8 mouse cellular contexts compared by ENCODE assay signal in the genomic region with DNA sequence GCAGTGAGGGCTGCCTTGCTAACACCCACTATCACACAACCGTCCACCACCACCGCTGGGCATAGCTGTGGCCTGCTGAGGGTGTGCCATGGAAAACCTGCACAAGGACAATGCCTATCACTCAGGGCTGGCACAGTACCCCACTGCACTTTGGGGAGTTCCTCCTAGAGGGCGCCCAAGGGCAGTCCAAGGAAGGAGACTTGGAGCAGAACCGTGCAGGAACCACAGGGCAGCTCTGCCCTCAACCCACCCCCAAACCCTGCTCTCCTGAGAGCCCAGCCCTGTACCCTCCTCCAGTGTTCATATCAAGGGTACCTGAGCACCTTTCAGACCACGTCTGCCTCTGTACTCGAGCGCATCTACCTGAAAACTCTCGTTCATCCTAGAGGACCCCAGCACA. TPM values are rescaled to one million over a fixed set of nuclear protein-coding genes. Genes with fewer than 3 reads are reported as not detected.
DNase-seq lines count a peak whose midpoint lies in the region; ATAC-seq and TF ChIP-seq lines count a peak whose summit lies in the region.

No protein-coding gene starts in this region.

- H3K4me1 ChIP-seq in forebrain, postnatal 0 days (ENCODE audit: insufficient read depth), result no peaks in the 10 kb centered on the region
- H3K4me1 ChIP-seq in intestine, postnatal 0 days (replicated peaks; ENCODE audit: control insufficient read depth, insufficient read depth, low read length), result no peaks in the 10 kb centered on the region
- peaks cover 7% of the 10 kb centered on the region; the same call in 1 of the 2 replicates for H3K4me1 ChIP-seq in neural tube, embryonic 13.5 days (replicated peaks)

- H3K9ac ChIP-seq in forebrain, postnatal 0 days, result no peak overlapping the region
- H3K9ac ChIP-seq in intestine, postnatal 0 days (ENCODE audit: low read depth, low read length), result no peak overlapping the region
- H3K9ac ChIP-seq in neural tube, embryonic 13.5 days, result no peak overlapping the region

- no peaks in the 10 kb centered on the region for H3K27me3 ChIP-seq in forebrain, postnatal 0 days (ENCODE audit: insufficient read depth, low read length)
- no peaks in the 10 kb centered on the region for H3K27me3 ChIP-seq in intestine, postnatal 0 days (replicated peaks; ENCODE audit: control insufficient read depth, insufficient read depth, low read length)
- no peaks in the 10 kb centered on the region for H3K27me3 ChIP-seq in neural tube, embryonic 13.5 days

- peak; percentile 58 for TF ChIP-seq CTCF in forebrain, postnatal 0 days (IDR thresholded peaks at IDR 0.05; ENCODE audit: low read depth)
- peak; percentile 80 for TF ChIP-seq CTCF in intestine, postnatal 0 days (IDR thresholded peaks at IDR 0.05; ENCODE audit: low read depth)

- H3K9me3 ChIP-seq in forebrain, postnatal 0 days (ENCODE audit: low read length), result no peaks in the 10 kb centered on the region
- no peaks in the 10 kb centered on the region for H3K9me3 ChIP-seq in intestine, postnatal 0 days (ENCODE audit: control insufficient read depth)
- no peaks in the 10 kb centered on the region for H3K9me3 ChIP-seq in neural tube, embryonic 13.5 days

- DNase-seq in urinary bladder, postnatal 14 days (ENCODE audit: low spot score), result peak; percentile 37
- no peak for DNase-seq in urinary bladder, postnatal 10 days (ENCODE audit: low spot score)
- peak; percentile 22 for DNase-seq in c-Kit-positive CD71-negative TER-119-negative erythroid progenitor cells, embryonic 14.5 days (ENCODE audit: low read depth)
- peak; percentile 39 for DNase-seq in forebrain, postnatal 0 days
- DNase-seq in left cerebral cortex, postnatal 10 days (ENCODE audit: extremely low spot score in 1 of 2, low spot score in 2 of 2), result peak; percentile 55 to 61

- WGBS in forebrain, postnatal 0 days, result 39% methylated on average over 8 of the region's 8 CpGs
- WGBS in intestine, postnatal 0 days, result 43% methylated on average over 8 of the region's 8 CpGs
- WGBS in neural tube, embryonic 13.5 days, result 44% methylated on average over 8 of the region's 8 CpGs

- no peak overlapping the region for H3K4me3 ChIP-seq in forebrain, postnatal 0 days (ENCODE audit: low read depth, low read length)
- H3K4me3 ChIP-seq in intestine, postnatal 0 days (ENCODE audit: low read depth, low read length), result no peak overlapping the region
- H3K4me3 ChIP-seq in neural tube, embryonic 13.5 days, result no peak overlapping the region

- no peaks in the 10 kb centered on the region for H3K36me3 ChIP-seq in forebrain, postnatal 0 days (ENCODE audit: insufficient read depth)
- no peaks in the 10 kb centered on the region for H3K36me3 ChIP-seq in intestine, postnatal 0 days (ENCODE audit: control insufficient read depth, insufficient read depth)
- no peaks in the 10 kb centered on the region for H3K36me3 ChIP-seq in neural tube, embryonic 13.5 days

- no peak for ATAC-seq in forebrain, postnatal 0 days
- no peak for ATAC-seq in intestine, postnatal 0 days
- peak; percentile 36 for ATAC-seq in neural tube, embryonic 13.5 days (ENCODE audit: low read depth)
- ATAC-seq in erythroid progenitor cell, adult 5-6 weeks (replicated peaks; ENCODE audit: low FRiP score, poor library complexity, severe bottlenecking), result no peak

- no peak overlapping the region for H3K4me2 ChIP-seq in forebrain, postnatal 0 days (ENCODE audit: low read depth)
- H3K4me2 ChIP-seq in intestine, postnatal 0 days (replicated peaks; ENCODE audit: low read depth), result no peak overlapping the region
- H3K4me2 ChIP-seq in neural tube, embryonic 13.5 days, result no peak overlapping the region

- intact Hi-C loops in left cerebral cortex, postnatal 10 days (cut with DNase I), result no loop called here

- no peak overlapping the region for H3K27ac ChIP-seq in forebrain, postnatal 0 days (ENCODE audit: low read depth, low read length)
- H3K27ac ChIP-seq in intestine, postnatal 0 days (ENCODE audit: low read depth, low read length), result no peak overlapping the region
- H3K27ac ChIP-seq in neural tube, embryonic 13.5 days (replicated peaks), result no peak overlapping the region

RNA-seq across cellular contexts. Expression of gene Ogdhl, which starts 11.9 kb away (rescaled TPM):
- 23.2 and 32.0 TPM in 2 replicates for total RNA-seq in forebrain, postnatal 0 days (2014; rRNA removed)
- 17.5 and 23.3 TPM in 2 replicates for polyA plus RNA-seq in forebrain, postnatal 0 days (2015; fragmentation: Nextera tagmentation; extraction: Ambion mirVana)
- polyA plus RNA-seq in intestine, postnatal 0 days (2015; fragmentation: Nextera tagmentation; extraction: Ambion mirVana), result 11.1 and 13.3 TPM in 2 replicates
- 10 to 100 TPM; 55.3 to 63.5 TPM for total RNA-seq in left cerebral cortex, postnatal 10 days (2021)
- polyA plus RNA-seq in neural tube, embryonic 13.5 days (2015; fragmentation: Nextera tagmentation; extraction: Ambion mirVana), result 20.4 and 20.6 TPM in 2 replicates
- total RNA-seq in erythroid progenitor cell, adult 5-6 weeks (2015; ENCODE audit: low replicate concordance), result 0.42 TPM in 1 of 2 replicates, not detected in the other
- total RNA-seq in erythroid progenitor cell, adult 5-6 weeks (2017; ENCODE audit: low replicate concordance), result not detected in 2 replicates

Comparison
In these comparisons a context has a peak if more than half of its experiments do, and no peak if none do; other contexts are left out.
1. RNA of gene Ogdhl, which starts 11.9 kb away (total RNA-seq): 55.3 to 63.5 TPM in left cerebral cortex, postnatal 10 days and 23.2 to 32.0 TPM in forebrain, postnatal 0 days; 0.42 TPM in erythroid progenitor cell, adult 5-6 weeks; every median in the first group is over 10 times any median in the second.